Mouse (Mus musculus) liver, embryonic 13.5 days (tissue): ENCODE data around the gene Abcc6. TPM values are rescaled to one million over a fixed set of nuclear protein-coding genes. Genes with fewer than 3 reads are reported as not detected.
A peak's percentile ranks its signal among the peaks of the same experiment; 100 is the strongest.

Source experiments
- ATAC-seq: fragments of 200-750 bp; cut with Nextera tagmentation; 2 replicates; pipeline ENCODE4 v1.8.0; 2017; ENCODE audit warnings: low read depth, mild to moderate bottlenecking, moderate number of reproducible peaks, moderate library complexity
- DNase-seq: peaks from one replicate; pipeline ENCODE4 v3.0.0; 2022
- H3K27ac ChIP-seq: fragments of 300-500 bp; sonication (generic); 2 replicates; pipeline ENCODE4 v1.5.1; 2015; ENCODE audit warnings: moderate library complexity, mild to moderate bottlenecking, inconsistent platforms
- H3K27me3 ChIP-seq: fragments of 300-500 bp; sonication (generic); 2 replicates; pipeline ENCODE4 v1.6.1; 2015; ENCODE audit warnings: mild to moderate bottlenecking, inconsistent platforms
- H3K36me3 ChIP-seq: fragments of 300-500 bp; sonication (generic); 2 replicates; pipeline ENCODE4 v1.6.1; 2015; ENCODE audit warnings: mild to moderate bottlenecking, inconsistent platforms
- H3K4me1 ChIP-seq: fragments of 300-500 bp; sonication (generic); replicated peaks from 2 replicates; pipeline ENCODE4 v1.6.1; 2015; ENCODE audit warnings: inconsistent platforms
- H3K4me2 ChIP-seq: fragments of 300-500 bp; sonication (generic); 2 replicates; pipeline ENCODE4 v1.6.1; 2015; ENCODE audit warnings: inconsistent platforms, mild to moderate bottlenecking, moderate library complexity
- H3K4me3 ChIP-seq: fragments of 300-500 bp; sonication (generic); replicated peaks from 2 replicates; pipeline ENCODE4 v1.5.1; 2015; ENCODE audit warnings: mild to moderate bottlenecking, inconsistent platforms
- H3K9ac ChIP-seq: fragments of 300-500 bp; sonication (generic); 2 replicates; pipeline ENCODE4 v1.6.1; 2015; ENCODE audit warnings: mild to moderate bottlenecking, inconsistent platforms
- H3K9me3 ChIP-seq: fragments of 300-500 bp; sonication (generic); replicated peaks from 2 replicates; pipeline ENCODE4 v1.6.1; 2016; ENCODE audit warnings: inconsistent platforms
- WGBS: fragments of 180-500 bp; shearing (Covaris S2); methylation state at CpG from one replicate; pipeline ENCODE4 v1.1.7; 2015; ENCODE audit not compliant: insufficient replicate concordance; 5-methylcytosine and 5-hydroxymethylcytosine counted together
- polyA plus RNA-seq: library from polyadenylated mRNA; unstranded; fragments of >200 nt; fragmentation: Nextera tagmentation; extraction: Ambion mirVana; gene quantifications from 2 replicates; pipeline ENCODE4 v1.2.1, GENCODE M21; 2015

The Abcc6 gene
- polyA plus RNA-seq, 1 experiment from 2014 or later: 4.5 TPM

DNA sequence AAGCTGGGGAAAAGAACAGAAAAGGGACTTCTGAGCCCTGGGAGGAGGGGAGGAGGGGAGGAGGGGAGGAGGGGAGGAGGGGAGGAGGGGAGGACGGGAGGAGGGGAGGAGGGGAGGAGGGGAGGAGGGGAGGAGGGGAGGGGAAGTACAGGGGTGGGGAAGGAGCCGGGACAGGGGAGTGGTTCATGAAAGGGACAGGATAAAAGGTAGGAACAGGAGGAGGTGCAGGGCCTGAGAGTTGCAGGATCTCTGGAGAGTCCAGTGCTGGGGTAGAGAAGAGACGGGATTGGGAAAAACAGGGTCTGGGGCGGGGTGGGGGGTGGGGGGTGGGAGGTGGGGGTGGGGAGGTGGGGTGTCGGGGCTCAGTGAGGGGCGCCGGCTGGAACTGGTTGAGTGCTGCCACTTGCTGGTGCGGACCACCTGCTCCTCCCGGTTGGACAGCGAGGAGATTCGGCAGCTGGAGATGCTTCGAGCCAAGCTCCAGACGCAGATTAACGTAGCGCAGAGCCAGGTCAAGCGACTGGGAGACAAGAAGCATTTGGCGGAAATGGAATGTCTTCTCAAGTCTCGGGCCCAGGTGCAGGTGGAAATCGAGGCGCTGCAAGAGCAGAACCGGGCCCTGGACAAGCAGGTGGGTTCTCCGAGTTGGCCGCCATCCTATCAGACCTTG, 101.3 kb downstream of the Abcc6 start:
- H3K4me2 ChIP-seq: no peak overlapping the region
- H3K9me3 ChIP-seq: peaks cover 8% of the 10 kb centered on the region; the same call in 1 of the 2 replicates
- H3K27me3 ChIP-seq: 0 out of 2 replicates have a peak, but pooled peaks cover 3% of the 10 kb centered on the region
- no peak overlapping the region for H3K4me3 ChIP-seq
- peaks cover 16% of the 10 kb centered on the region for H3K4me1 ChIP-seq
- H3K27ac ChIP-seq: no peak overlapping the region
- no peak for ATAC-seq
- H3K9ac ChIP-seq: no peak overlapping the region
- 37% methylated on average over 21 of the region's 23 CpGs for WGBS
- DNase-seq: no peak
- 0 out of 2 replicates have a peak, but pooled peaks cover 3% of the 10 kb centered on the region for H3K36me3 ChIP-seq

DNA sequence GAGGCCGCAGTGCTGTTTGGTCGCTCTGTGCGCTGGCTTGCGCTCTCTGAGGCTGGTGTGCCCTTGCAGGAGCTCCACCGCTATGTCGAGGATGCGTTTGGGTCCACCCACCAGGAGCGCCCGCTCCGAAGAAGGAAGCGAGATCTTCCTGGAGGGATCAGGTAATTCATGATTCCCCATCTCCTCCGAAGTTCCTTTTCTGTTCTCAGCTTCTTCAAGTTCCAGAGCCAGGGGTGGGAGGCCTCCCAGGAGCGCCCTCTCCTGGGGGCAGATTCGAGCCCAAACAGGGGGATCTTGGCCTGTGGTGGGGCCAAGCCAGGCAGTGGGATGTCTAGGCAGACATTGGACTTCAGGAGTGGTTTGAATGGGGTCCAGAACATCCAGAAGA, 105.7 kb downstream of the Abcc6 start:
- 7% methylated on average over 14 of the region's 14 CpGs for WGBS
- peak overlapping the region; percentile 70 for H3K27ac ChIP-seq

DNA sequence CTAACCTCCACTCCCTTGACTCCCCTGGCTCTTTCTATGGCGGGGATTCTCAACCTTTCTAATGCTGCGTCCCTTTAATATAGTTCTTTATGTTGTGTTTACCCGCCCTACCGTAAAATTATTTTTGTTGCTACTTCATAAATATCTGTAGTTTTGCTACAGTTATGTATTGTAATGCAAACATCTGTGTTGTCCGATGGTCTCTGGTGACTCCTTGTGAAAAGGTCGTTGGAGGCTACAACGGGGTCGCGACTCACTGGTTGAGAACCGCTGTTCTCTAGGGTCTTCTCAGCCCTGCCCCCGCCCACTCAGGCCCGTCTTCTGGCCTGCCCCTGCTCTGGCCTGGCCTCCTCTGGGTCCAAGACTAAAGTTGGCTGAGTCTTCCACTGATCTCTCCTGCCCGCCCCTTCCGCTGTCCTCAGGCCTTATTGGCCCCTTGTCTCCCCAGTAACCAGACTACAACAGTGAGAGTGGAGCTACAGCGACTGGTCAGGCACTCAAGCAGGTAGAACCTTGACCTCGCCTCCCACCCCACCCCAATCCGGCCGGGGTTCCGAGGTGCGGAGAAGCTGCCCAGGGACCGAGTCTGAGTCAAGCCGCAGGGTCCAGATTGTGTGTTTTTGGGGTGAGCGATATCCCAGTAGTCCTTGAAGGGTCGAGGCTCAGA, 106.2 kb downstream of the Abcc6 start, which contains the start of gene Ccdc114:
Gene Ccdc114, plus strand, starts transcription at position 311 of the 667 bp plus-strand sequence.
- H3K9ac ChIP-seq: peak within 1 kb of the TSS; percentile 60
- H3K4me3 ChIP-seq: peak within 1 kb of the TSS; percentile 58
- H3K36me3 ChIP-seq: peaks cover 3% of the 10 kb centered on the region; the same call in 1 of the 2 replicates
- 0 out of 2 replicates have a peak, but pooled peaks cover 3% of the 10 kb centered on the region for H3K27me3 ChIP-seq
- peak within 1 kb of the TSS; percentile 76 for H3K4me2 ChIP-seq
- peak within 1 kb of the TSS; percentile 86 for H3K27ac ChIP-seq
- 2% methylated on average over 24 of the region's 24 CpGs for whole genome bisulfite sequencing
- DNase-seq (peak; percentile 52), ATAC-seq (peak; percentile 66)
- no peaks in the 10 kb centered on the region for H3K9me3 ChIP-seq
- H3K4me1 ChIP-seq: peaks cover 60% of the 10 kb centered on the region

More for the DNA sequence above, 105.7 kb downstream of the Abcc6 start:
- peak overlapping the region; percentile 58 for H3K4me3 ChIP-seq
- ATAC-seq (no peak), DNase-seq (peak; percentile 21)
- H3K9ac ChIP-seq: peak overlapping the region; percentile 60
- peak overlapping the region; percentile 76 for H3K4me2 ChIP-seq
- H3K4me1 ChIP-seq: peaks cover 60% of the 10 kb centered on the region
- 0 out of 2 replicates have a peak, but pooled peaks cover 3% of the 10 kb centered on the region for H3K27me3 ChIP-seq
- no peaks in the 10 kb centered on the region for H3K36me3 ChIP-seq
- H3K9me3 ChIP-seq: no peaks in the 10 kb centered on the region

DNA sequence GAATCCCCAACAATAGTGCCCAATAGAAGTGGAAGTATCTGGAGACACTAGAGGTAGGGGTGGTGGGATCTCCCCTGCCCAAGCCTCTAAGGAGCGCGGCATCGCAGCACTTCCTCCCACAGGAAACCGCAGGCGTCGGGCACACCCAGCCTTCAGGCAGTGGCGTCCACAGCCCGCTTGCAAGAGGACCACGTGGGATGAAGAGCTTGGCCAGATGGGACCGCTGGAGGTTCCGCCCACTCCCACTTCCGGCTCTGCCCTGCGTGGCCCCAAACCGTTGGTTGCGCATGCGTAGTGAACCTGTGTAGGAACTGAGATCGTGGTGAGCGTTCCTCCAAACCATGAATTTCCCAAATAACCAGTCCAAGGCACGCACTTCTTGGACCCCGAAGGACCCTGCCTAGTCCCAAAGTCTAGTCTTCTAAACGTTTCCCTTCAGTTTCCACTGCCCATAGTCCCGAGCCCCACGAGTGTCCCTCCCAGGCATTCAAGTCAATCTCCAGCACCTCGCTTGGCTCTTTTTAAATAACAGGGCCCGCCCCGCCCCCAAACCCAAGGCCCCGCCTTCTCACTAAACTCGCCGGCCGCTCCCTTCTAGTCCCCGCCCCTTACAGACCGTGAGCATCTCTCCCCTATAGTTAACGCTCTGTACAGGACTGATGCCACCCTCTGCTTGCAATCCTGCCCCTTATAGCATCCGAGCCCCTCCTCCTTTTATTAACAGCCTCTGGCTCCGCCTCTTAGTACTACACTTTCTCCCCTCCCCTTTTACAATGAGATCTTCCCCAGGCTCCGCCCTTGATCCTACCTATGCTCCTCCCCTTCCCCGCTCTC, 107.0 kb downstream of the Abcc6 start:
- Histone ChIP-seq H3K4me1 (peaks cover 60% of the 10 kb centered on the region), H3K27ac (peak overlapping the region; percentile 86), H3K4me3 (peak overlapping the region; percentile 58), H3K27me3 (0 out of 2 replicates have a peak, but pooled peaks cover under 1% of the 10 kb centered on the region), H3K9ac (peak overlapping the region; percentile 57), H3K9me3 (no peaks in the 10 kb centered on the region), H3K36me3 (peaks cover 3% of the 10 kb centered on the region; the same call in 1 of the 2 replicates), H3K4me2 (peak overlapping the region; percentile 76)
- peak; percentile 82 for ATAC-seq
- DNase-seq: peak; percentile 90
- whole genome bisulfite sequencing: under 1% methylated on average over 37 of the region's 37 CpGs

DNA sequence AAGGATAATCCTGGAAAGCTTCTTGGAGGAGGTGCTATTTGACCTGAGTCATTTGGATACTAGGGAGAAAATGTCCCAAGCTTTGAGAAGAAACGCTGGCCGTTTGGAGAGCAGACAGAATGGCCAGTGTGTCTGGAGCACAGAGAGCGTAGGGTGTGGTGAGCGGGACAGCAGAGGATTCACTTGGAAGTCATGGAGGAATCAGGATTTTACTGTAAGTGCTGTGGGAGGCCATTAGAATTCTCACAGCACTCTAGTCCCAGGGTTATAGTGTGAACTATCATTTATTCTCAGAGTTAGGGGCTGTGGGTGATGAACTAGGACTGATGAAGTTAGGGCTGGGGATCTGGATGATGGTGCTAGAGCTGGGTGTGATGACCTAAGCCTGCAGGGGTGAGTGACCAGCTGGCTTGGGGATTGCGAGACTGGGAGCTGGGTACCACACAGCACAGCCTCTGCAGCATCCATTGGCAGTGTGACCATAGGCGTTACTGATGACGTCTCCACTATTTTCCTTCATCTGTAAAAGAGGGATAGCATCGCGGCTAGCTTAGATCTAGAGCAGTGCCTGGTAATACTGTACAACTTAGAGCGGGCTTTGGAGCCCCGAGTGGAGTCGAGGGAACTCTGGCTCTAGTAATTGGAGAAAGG, 108.0 kb downstream of the Abcc6 start:
- Histone ChIP-seq H3K4me1 (peaks cover 70% of the 10 kb centered on the region), H3K4me3 (peak overlapping the region; percentile 58; the same call in 1 of the 2 replicates), H3K9me3 (no peaks in the 10 kb centered on the region), H3K9ac (peak overlapping the region; percentile 69; the same call in 1 of the 2 replicates), H3K27ac (peak overlapping the region; percentile 86), H3K4me2 (peak overlapping the region; percentile 76), H3K27me3 (no peaks in the 10 kb centered on the region), H3K36me3 (peaks cover 9% of the 10 kb centered on the region; the same call in 1 of the 2 replicates)
- WGBS: 54% methylated on average over 12 of the region's 12 CpGs
- ATAC-seq (no peak), DNase-seq (no peak)

DNA sequence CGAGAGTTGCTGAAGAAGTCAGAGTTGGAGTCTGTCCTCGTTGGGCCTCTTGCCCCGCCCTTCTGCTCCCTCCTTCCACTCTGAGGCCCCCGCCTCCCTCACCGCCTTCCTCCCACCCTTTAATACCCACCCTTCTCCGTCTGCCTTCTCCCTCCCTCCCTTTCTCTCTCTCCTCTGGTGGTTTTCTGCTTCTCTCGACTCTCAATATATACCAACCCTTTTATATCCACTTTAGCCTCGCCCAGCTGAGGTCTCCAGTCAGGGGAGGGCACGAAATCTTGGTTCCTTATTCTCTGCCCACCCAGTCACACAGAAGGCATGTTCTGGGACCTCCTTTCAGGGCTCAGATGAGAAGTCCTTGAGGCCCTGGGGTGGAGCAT, 108.9 kb downstream of the Abcc6 start, which contains the start of gene Emp3:
Gene Emp3, minus strand, starts transcription at position 163 of the 380 bp plus-strand sequence.
- ATAC-seq (peak; percentile 41; the same call in 1 of the 2 replicates), DNase-seq (peak; percentile 38)
- WGBS: 8% methylated on average over 9 of the region's 9 CpGs
- no peaks in the 10 kb centered on the region for H3K27me3 ChIP-seq
- H3K4me3 ChIP-seq: peak within 1 kb of the TSS; percentile 54
- H3K4me2 ChIP-seq: peak within 1 kb of the TSS; percentile 76
- peaks cover 9% of the 10 kb centered on the region; the same call in 1 of the 2 replicates for H3K36me3 ChIP-seq
- no peaks in the 10 kb centered on the region for H3K9me3 ChIP-seq
- H3K9ac ChIP-seq: peak within 1 kb of the TSS; percentile 69
- peak within 1 kb of the TSS; percentile 86 for H3K27ac ChIP-seq
- H3K4me1 ChIP-seq: peaks cover 79% of the 10 kb centered on the region

DNA sequence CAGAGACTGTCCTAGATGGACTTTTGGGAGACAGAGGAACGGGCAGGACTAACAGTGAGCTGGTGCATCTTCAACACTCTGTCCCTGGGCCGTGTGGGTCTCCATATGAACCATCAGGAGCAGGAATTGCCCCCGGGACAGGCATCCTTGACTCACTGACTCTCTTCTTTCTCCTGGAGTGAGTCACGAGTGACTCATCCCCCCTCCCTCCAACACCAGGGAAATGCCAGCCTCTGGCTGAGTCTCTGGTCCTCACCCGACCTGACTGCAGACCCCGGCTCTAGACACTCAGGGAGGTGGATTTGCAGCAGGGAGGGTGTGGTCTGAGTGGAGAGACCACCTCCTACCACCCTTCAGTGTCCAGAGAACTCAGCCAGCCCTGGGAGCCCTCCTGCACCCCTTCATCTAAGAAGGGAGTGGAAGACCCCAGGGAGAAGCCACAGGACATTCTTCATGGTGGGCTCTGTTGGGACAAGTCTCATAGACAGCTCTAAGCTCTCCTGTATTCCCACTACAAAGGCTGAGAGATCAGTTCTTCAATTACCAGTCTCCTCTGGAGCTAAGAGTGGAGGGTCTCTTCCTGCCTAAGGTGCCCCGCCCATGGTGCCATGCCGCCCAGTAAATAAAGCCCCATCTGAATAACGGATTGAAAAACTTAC, 109.4 kb downstream of the Abcc6 start:
- 16% methylated on average over 9 of the region's 9 CpGs for WGBS
- Histone ChIP-seq H3K4me2 (peak overlapping the region; percentile 65), H3K4me3 (peak overlapping the region; percentile 54), H3K9me3 (no peaks in the 10 kb centered on the region), H3K36me3 (peaks cover 9% of the 10 kb centered on the region; the same call in 1 of the 2 replicates), H3K27ac (peak overlapping the region; percentile 86), H3K27me3 (no peaks in the 10 kb centered on the region), H3K4me1 (peaks cover 84% of the 10 kb centered on the region), H3K9ac (peak overlapping the region; percentile 69)
- no peak for ATAC-seq
- no peak for DNase-seq

DNA sequence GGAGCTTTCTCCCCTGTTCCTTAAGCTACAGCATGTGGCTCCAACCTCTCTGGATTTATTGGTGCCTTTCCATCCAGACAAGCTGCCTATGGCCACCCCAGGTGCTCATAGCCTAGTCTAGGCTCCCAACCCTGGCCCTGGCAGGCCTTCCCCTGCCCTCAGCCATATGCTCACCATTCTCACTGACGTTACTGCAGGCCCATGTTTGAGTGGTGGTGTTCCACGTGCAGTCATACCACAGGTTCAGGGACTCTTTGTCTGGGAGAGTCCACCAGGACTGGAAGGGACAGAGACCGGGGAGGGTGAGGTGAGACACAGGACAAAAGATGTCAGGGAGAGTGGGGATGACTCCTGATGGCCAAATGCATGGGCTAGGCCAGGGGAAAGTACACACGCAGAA, 110.3 kb downstream of the Abcc6 start:
- WGBS: 56% methylated on average over 4 of the region's 4 CpGs

DNA sequence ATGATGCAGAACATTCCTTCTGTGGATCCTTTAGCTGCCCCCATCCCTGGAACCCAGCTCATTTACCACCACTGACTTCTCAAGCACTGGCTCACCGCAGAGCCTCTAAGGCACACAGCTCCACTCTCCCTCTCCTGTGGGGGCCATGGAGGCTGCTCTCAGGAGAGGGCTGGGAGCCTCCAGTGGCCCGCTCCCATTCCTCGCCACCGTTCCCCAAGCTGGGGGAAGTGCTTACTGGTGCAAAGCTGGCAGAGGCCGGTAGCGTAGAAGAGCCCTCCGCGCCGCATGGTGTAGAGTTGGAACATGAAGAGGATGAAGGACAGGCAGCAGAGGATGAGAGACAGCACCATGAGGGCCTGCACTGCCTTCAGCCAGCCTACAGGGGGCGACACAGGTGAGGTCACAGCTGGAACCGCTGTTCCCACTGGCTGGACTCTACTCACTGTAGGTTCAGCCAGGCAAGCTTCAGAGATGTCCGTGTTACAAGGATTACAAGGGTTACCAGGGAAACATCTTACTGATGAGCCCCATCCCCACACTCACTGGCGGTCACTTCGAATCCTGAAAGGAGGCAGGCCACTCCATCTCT, 110.9 kb downstream of the Abcc6 start:
- no peak overlapping the region for H3K4me3 ChIP-seq
- H3K27me3 ChIP-seq: no peaks in the 10 kb centered on the region
- 0 out of 2 replicates have a peak overlapping the region, but pooled peaks have one; percentile 7 for H3K27ac ChIP-seq
- H3K4me2 ChIP-seq: peak overlapping the region; percentile 65
- H3K9me3 ChIP-seq: no peaks in the 10 kb centered on the region
- H3K36me3 ChIP-seq: peaks cover 15% of the 10 kb centered on the region; the same call in 1 of the 2 replicates
- peaks cover 76% of the 10 kb centered on the region for H3K4me1 ChIP-seq
- DNase-seq (no peak), ATAC-seq (no peak)
- 77% methylated on average over 14 of the region's 14 CpGs for WGBS
- peak overlapping the region; percentile 69; the same call in 1 of the 2 replicates for H3K9ac ChIP-seq

More for the DNA sequence above, 110.3 kb downstream of the Abcc6 start:
- H3K4me2 ChIP-seq: peak overlapping the region; percentile 65
- ATAC-seq (no peak), DNase-seq (no peak)
- peak overlapping the region; percentile 69 for H3K9ac ChIP-seq
- no peaks in the 10 kb centered on the region for H3K27me3 ChIP-seq
- H3K9me3 ChIP-seq: no peaks in the 10 kb centered on the region
- peaks cover 12% of the 10 kb centered on the region; the same call in 1 of the 2 replicates for H3K36me3 ChIP-seq
- peak overlapping the region; percentile 7; the same call in 1 of the 2 replicates for H3K27ac ChIP-seq
- peak overlapping the region; percentile 54 for H3K4me3 ChIP-seq
- peaks cover 82% of the 10 kb centered on the region for H3K4me1 ChIP-seq
